Mouse (Mus musculus) liver, embryonic 14 days (tissue): ENCODE results near the gene Gpr19. TPM values are rescaled to one million over a fixed set of nuclear protein-coding genes. Genes with fewer than 3 reads are reported as not detected.

Experiments used
- polyA plus RNA-seq: library from polyadenylated mRNA; depleted of rRNA; stranded (reverse); fragments of >200 nt; gene quantifications from 2 replicates; pipeline ENCODE4 v1.2.3, GENCODE M21; 2012; rRNA removed

Gene Gpr19
- polyA plus RNA-seq, result 4.2 and 4.3 TPM in 2 replicates

DNA sequence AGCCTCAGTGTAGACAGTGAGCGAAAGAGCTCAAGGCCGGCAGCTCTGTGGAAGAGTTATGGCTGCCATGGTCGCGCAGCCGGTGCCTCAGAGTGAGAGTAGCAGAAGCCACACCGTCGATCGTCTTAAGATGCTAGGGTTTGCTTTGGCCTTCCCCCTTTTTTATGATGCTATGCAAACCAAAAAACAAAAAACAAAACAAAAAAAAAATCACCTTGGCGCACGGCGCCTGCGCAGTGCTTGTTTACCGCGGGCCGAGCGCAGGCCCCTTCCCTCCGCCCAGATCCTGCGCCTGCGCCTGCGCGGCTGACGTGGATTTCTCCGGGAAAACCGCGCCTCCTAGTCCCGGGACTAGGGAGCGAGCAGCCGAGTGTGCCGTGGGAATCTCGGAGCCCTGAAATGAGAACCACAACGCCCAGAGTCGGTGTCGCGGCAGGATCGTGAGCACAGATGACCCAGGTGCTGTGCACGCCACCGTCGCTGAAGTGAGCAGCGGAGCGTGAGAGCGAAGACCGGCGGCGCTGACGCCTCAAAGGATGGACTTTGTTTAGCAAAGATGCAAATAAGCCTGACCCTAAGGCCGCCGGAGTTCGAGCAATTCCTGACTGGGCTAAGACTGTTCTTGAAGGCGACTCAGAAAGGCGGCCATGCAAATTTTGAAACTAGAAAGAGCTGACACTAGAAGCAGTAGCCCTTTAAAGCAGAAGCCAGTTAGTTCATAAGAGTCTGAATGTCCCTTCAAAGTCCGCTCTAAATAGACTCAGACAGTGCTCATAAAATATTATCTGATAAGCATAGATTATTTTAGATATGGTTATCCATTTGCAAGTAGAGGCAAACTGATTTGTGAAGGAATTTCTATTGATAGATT, at the start of gene Gpr19:
Gene Gpr19 (minus strand): TSS at position 484 of the 871 bp plus-strand sequence.

DNA sequence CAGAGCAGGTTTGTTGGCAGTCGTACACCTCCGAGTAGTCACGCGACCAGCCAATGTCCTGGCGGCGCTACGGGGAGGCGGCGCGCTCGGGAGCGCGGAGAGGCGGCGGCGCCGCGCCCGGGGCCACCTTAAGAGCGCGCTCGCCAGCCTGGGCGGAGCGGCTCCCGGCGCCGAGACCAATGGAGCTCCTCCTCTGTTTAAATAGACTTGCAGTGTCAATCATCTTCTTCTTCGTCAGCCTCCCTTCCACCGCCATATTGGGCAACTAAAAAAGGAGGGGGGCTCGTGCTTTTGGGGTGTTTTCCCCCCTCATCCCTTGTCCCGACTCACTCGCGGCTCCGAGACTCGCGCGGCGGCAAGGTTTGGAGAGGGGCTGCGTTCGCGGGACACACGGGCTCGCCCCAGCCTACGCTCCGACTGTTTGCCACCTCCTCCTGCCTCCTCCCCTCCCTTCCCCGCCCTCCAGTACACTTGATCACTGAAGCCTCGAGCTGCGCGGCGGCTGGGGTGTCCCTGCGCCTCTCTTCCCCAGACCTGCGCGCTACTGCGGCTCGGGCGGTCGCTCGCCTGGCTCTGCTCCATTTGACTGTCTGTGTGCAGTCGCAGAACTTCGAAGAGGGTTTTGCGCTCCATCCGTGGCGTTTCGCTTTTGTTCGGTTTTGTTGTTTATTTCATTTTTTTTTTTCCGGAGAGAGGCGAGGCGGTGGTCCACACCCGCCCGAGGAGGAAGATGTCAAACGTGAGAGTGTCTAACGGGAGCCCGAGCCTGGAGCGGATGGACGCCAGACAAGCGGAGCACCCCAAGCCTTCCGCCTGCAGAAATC, 22.0 kb upstream of the Gpr19 start, which contains the start of gene Cdkn1b:
Gene Cdkn1b (plus strand): TSS at position 212 of the 824 bp plus-strand sequence.

DNA sequence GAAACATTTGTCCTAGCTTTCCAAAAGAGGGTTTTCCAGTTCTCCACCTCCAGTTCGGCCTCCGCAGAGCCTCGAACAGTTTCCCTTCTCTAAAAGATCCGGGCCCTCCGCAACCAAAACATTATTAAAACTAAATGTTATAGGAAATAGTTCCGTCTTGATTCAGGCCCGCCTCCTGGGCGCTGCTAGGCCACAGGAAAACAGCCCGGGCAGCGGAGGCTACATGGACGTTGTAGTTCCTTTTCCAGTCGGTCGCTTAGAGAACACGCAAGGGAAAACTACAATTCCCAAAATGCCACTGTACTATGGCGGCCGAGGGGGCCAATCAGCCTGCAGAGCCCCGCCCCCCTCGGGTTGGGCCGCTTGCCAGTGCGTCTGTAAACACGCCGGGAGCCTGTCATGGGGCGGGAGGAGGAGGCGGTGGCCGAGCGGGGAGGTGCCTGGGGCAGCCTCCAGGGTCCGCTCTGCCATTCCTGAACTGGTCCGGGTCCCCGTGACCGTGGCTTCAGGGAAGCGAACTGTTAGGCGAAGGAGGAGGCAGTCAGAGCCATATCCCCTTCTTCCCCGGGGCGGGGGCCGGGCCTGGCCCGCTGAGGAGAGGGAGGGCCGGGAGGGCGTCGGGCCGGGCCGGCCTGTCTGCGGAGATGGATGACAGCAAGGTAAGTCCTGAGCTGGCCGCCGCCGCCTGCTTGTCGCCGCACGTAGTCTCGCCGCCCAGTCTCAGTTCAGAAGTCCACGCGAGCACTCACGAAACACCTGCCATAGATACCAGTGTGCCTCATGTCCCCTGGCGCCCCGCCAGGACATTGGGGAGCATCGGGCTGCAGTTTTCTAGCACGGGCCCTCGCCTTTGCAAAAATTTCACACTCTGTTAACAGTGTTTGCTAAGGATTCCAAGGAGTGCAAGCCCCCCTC, 68.3 kb downstream of the Gpr19 start, which contains the start of gene Crebl2:
Gene Crebl2 (plus strand): TSS at position 369 of the 915 bp plus-strand sequence.

Other genes with a start within 250 kb of the Gpr19 start
- 4.1 and 4.4 TPM in 2 replicates for gene Dusp16, start 106.0 kb downstream of the Gpr19 start, polyA plus RNA-seq
- 3.3 TPM in 2 replicates for gene Crebl2, start 68.4 kb downstream of the Gpr19 start, polyA plus RNA-seq
- 11.4 and 15.1 TPM in 2 replicates for gene Cdkn1b, start 21.8 kb upstream of the Gpr19 start, polyA plus RNA-seq
- gene Apold1, start 83.1 kb upstream of the Gpr19 start, polyA plus RNA-seq, result 0.83 and 1.1 TPM in 2 replicates
- gene Ddx47, start 113.0 kb upstream of the Gpr19 start, polyA plus RNA-seq, result 49.0 and 50.8 TPM in 2 replicates
- gene Gprc5a, start 167.1 kb upstream of the Gpr19 start, polyA plus RNA-seq, result 0.10 TPM in 2 replicates
- 0.14 and 0.21 TPM in 2 replicates for gene Gprc5d, start 219.7 kb upstream of the Gpr19 start, polyA plus RNA-seq